Mouse (Mus musculus) heart, postnatal 14 days (tissue): ENCODE data around the gene Gnai3. TPM values are rescaled to one million over a fixed set of nuclear protein-coding genes. Genes with fewer than 3 reads are reported as not detected.

Experiments
- DNase-seq, 2 experiments: peaks; one replicate each; pipeline ENCODE4 v3.0.0; 2021 to 2022
- intact Hi-C: fragments of 180-260 bp; cut with DNase I; formaldehyde crosslinking; loops from one replicate; pipeline ENCODE4 v1.15.1; 2025
- long read RNA-seq, 2 experiments: library from polyadenylated mRNA; stranded (forward); transcript quantifications; one replicate each; pipeline ENCODE4 v2.0.0; 2021
- total RNA-seq, 2 experiments: library from RNA; stranded (reverse); gene quantifications; 2 replicates each; pipeline ENCODE4 v1.2.3; 2021

Gene Gnai3
- 10 to 100 TPM; 25.0 to 30.2 TPM for total RNA-seq
- long read RNA-seq, experiment 1, transcript Gnai3-201 (9 exons, 3,262 nt): major isoform, 42 of 43 reads
- long read RNA-seq, experiment 1, partial matches to known transcripts: 1 of 43 reads
- long read RNA-seq, experiment 1, other reads (novel, unspliced or antisense): 0 of 43 reads
- long read RNA-seq, experiment 2, transcript Gnai3-201 (9 exons, 3,262 nt): major isoform, 41 of 44 reads
- long read RNA-seq, experiment 2, partial matches to known transcripts: 2 of 44 reads
- long read RNA-seq, experiment 2, other reads (novel, unspliced or antisense): 1 of 44 reads

GRCm38 (mm10) chr3:108145534-108146445 lies at the start of gene Gnai3:
Gnai3 (minus strand) TSS chr3:108146146.
- DNase-seq: peak; percentile 89 to 91
- intact Hi-C loops: loop anchor here (2.0 to 10.0 kb wide), 5 partner anchors 193 to 451 kb away; partner anchors contain the start of gene Ahcyl1

DNA sequence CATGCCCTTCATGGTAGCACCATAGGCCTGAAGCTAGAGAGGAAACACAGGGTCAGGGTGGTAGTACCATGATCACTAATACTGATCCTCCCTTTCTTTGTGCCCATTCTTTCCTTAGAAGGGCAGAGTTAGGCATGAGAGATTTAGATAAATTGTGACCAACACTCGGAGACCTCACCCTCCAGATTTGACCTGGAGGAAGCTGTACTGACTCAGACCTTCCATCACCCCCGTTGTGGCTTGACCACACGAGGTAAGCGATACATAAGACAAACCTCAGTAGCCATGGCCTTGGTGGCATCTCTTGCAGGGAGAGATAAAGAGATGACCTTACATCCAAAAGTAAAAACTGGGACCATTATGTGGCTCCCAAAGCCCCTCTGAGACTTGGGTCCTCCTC lies 49.3 kb upstream of the Gnai3 start:
- no peak for DNase-seq
- intact Hi-C loops: no loop called here

GRCm38 (mm10) chr3:108193686-108194085 lies 47.7 kb upstream of the Gnai3 start:
- DNase-seq: no peak
- intact Hi-C loops: no loop called here

DNA sequence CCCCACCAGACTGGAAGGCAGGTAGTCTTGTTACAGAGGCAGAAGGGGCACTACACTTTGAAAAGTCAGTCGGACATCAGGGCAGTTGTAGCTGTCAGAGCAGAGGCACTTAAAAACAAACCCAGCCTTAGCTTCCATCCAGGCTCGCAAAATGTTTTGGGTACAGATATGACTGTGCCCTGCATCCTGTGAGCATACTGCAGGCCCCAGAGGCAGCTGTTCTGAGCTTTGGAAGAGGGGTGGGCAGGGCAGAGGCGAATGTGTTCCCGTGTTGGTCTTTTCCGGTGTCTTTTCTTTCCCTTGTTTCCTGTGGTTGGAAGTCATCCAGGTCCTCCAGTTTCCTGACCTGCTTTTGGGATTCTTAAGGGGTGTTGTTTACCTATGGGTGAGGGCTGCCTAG lies 44.0 kb upstream of the Gnai3 start:
- intact Hi-C loops: no loop called here
- DNase-seq: no peak

- DNase-seq: no peak
- intact Hi-C loops: no loop called here
Measured at GRCm38 (mm10) chr3:108188716-108189490, 43.0 kb upstream of the Gnai3 start.

GRCm38 (mm10) chr3:108187111-108187795 lies 41.3 kb upstream of the Gnai3 start:
- no peak for DNase-seq
- intact Hi-C loops: no loop called here

DNA sequence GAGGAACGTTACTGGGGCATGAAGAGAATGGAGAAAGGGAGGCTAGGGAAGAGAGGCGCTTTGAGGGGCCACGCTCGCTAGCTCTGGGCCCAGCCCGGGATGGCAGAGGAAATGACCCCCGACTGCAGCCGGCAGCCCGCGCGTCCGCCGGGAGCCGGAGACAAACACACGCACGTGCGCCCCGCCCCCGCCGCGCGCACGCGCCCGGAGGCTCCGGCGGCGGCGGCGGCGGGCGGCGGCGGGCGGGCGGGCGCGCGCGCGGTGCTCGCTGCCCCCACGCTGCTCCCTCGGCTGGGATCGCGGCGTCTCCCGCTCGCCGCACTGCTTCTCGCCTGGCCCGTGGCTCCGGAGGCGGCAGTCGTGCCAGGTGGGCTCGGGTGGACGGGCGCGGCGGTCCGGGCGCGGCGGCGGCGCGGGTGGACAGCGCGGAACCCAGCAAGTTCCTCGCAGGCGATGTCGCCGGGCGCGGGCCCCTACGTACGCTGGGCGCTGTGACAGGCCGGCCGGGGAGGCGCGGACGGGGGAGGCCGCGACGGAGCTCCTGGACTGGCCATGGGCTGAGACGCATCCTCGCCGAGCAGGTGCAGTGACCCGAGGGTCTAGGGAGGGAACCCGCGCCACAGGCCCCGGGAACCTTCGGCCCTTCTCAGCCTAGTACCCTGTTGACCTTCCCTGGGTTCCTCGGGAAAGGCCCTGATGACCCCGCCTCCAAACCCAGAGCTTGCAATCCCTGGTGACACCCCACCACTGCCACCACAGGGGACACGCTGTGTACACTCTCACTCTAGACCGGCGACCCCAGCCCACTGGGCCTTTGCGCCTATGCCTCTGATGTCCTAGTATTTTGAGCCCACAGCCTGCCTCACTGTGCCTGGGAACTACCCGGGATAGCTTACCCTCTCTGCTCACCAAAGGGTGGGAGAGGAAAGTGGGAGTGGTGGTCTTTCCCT lies 40.4 kb upstream of the Gnai3 start, which contains the start of gene Amigo1:
Gene Amigo1 (plus strand): TSS at position 238 of the 950 bp plus-strand sequence.
- peak; percentile 56 to 72 for DNase-seq
- intact Hi-C loops: no loop called here

- no peak for DNase-seq
- intact Hi-C loops: no loop called here
Measured at GRCm38 (mm10) chr3:108185460-108186097, 39.6 kb upstream of the Gnai3 start.

- no peak for DNase-seq
- intact Hi-C loops: no loop called here
Measured at GRCm38 (mm10) chr3:108184742-108185141, 38.8 kb upstream of the Gnai3 start.

DNA sequence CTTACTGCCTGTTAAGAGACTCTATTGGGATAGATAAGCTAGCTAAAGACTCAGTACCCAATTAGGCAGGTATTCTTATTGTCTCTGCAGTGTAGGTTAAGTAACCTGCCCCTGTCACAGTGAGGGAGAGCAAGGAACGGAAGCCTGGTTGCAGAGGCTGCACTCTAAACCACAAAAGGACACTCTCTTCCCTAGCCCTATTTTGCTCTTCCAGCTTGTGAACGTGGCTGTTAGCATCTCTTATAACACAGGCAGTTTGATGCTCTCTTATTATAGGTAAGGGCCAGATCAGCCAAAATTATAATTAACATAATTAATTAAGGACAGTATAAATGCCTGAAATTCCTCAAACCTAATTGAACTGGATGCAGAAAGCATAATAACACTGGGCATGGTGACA lies 34.6 kb upstream of the Gnai3 start:
- intact Hi-C loops: no loop called here
- no peak for DNase-seq

DNA sequence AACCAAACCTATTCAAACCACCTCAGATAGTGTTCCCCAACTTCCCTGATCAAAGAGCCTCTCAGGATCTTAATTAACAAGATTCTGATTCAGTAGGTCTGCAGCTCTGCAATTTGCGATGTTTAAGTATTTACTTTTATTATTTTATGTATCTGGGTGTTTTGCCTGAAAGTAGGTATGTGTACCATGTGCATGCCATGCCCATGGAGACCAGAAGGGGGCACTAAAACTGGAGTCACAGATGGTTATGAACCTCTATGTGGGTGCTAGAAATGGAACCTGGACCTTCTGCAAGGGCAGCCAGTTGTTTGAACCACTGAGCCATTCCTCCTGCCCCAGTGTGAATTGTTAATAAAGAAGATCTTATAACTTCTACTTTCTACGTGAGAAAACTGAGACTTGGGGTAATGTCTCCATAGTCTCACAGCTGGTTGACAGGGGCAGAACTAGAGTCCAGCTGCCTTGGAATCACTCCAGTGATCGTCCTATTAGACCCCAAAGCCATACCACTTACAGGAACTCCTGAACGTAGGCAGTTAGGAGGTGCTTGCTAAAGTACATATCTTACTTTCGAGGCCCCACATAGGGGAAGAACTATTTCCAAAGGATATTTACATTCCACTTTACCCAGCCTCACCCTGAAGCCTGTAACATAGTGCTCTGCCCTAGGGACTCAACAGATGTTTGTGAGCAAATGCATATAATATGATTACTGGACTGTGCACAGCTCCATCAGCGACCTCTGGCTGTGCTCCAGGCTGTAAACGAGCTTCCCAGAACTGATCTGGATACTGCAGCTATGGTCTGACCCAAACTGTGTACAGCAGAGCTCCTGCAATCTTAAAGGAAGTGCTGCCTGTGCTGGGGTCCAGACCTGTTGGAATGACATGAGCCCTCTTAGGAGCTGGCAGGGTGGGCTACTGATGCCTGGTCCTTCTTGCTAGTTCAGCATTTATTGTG lies 33.1 kb upstream of the Gnai3 start:
- no peak for DNase-seq
- intact Hi-C loops: no loop called here

DNA sequence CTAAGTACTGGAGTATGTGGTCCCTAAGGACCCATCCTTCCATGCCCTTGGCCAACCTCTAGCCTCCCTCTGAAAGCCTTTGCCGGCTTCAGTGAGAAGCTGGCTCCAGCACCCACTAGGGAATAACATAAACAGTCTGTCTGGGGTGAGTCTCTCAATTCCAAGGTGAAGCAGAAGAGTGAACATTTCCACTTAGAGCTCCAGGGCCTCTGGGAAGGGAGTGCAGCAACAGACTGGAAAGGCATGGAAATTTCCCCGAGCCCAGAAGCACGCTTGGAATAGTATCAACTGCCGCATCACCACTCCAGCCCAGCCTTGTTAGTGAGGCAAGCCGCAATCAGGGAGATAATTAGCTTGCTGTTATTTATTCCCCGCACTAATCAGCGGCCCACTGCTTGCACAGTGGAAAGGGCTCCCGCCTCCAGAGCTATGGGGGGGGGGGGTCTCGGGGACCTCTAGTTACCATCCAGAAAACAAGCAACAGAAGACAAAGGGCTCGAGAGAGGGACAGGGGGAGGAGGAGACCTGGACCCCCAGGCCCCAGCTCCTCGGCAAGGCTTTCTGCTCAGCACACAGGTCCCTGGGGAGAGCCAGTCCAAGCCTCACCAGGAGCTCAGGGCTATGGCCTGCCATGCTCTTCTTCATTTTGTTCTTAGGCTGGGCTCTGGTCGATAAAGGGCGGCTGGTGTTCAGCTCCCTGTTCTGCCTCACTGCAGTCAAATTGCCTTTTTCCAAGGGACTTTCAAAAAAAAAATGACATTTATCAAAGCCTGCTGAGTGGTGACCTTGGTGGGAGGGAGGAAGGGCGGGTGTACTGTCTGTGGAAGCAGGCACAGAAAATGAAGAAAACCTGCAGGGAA lies 29.0 kb upstream of the Gnai3 start:
- intact Hi-C loops: no loop called here
- peak; percentile 41 to 51 for DNase-seq

- intact Hi-C loops: loop anchor here (5.0 kb wide), 1 partner anchor 108 kb away; no protein-coding TSS in a partner anchor
- no peak for DNase-seq
Measured at GRCm38 (mm10) chr3:108169199-108169598, 23.3 kb upstream of the Gnai3 start.

DNA sequence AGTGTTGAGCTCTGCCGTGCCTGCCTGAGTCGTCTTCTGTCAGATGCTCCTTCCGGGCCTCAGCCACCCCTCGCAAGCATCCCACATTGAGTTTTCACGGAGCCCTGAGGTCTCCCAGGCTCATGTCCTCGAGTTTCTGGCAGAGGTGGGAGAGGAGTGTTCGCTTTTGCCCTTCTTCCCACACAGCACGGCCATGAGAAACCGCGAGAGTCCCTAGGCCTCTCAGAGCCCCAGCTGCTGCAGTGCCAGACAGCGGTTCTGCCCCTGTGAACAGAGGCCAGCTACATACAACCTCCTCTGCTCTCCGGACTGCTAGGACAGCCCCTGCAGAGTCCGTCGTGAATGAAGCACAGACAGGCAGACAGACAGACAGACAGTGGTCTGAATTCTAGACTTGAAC lies 21.6 kb upstream of the Gnai3 start:
- intact Hi-C loops: loop anchor here (5.0 kb wide), 1 partner anchor 110 kb away; no protein-coding TSS in a partner anchor
- peak in 1 of 2 experiments; percentile 35 for DNase-seq

GRCm38 (mm10) chr3:108166486-108167211 lies 20.7 kb upstream of the Gnai3 start:
- intact Hi-C loops: loop anchor here (5.0 kb wide), 1 partner anchor 111 kb away; no protein-coding TSS in a partner anchor
- peak; percentile 55 to 61 for DNase-seq
